Mouse (Mus musculus) embryonic facial prominence, embryonic 15.5 days (tissue): ENCODE results near the gene Pim3. TPM values are rescaled to one million over a fixed set of nuclear protein-coding genes. Genes with fewer than 3 reads are reported as not detected.

Experiments
- ATAC-seq: fragments of 200-750 bp; cut with Nextera tagmentation; 2 replicates; pipeline ENCODE4 v1.8.0; 2017; ENCODE audit warnings: low read depth, moderate TSS enrichment; ENCODE audit not compliant: insufficient number of reproducible peaks, low FRiP score, low TSS enrichment
- H3K27ac ChIP-seq: fragments of 300-500 bp; sonication (generic); replicated peaks from 2 replicates; pipeline ENCODE4 v1.5.1; 2015; ENCODE audit warnings: mild to moderate bottlenecking, inconsistent platforms
- H3K27me3 ChIP-seq: fragments of 300-500 bp; sonication (generic); 2 replicates; pipeline ENCODE4 v1.6.1; 2015; ENCODE audit warnings: inconsistent platforms
- H3K36me3 ChIP-seq: fragments of 300-500 bp; sonication (generic); 2 replicates; pipeline ENCODE4 v1.6.1; 2015; ENCODE audit warnings: mild to moderate bottlenecking, inconsistent platforms
- H3K4me1 ChIP-seq: fragments of 300-500 bp; sonication (generic); 2 replicates; pipeline ENCODE4 v1.6.1; 2015; ENCODE audit warnings: inconsistent platforms
- H3K4me2 ChIP-seq: fragments of 300-500 bp; sonication (generic); replicated peaks from 2 replicates; pipeline ENCODE4 v1.6.1; 2015; ENCODE audit warnings: mild to moderate bottlenecking, inconsistent platforms
- H3K4me3 ChIP-seq: fragments of 300-500 bp; sonication (generic); replicated peaks from 2 replicates; pipeline ENCODE4 v1.5.1; 2015; ENCODE audit warnings: mild to moderate bottlenecking, inconsistent platforms
- H3K9ac ChIP-seq: fragments of 300-500 bp; sonication (generic); 2 replicates; pipeline ENCODE4 v1.6.1; 2015; ENCODE audit warnings: inconsistent platforms
- H3K9me3 ChIP-seq: fragments of 300-500 bp; sonication (generic); replicated peaks from 2 replicates; pipeline ENCODE4 v1.6.1; 2016; ENCODE audit warnings: inconsistent platforms
- WGBS: fragments of 180-500 bp; shearing (Covaris S2); methylation state at CpG from one replicate; pipeline ENCODE4 v1.1.7; 2015; 5-methylcytosine and 5-hydroxymethylcytosine counted together
- polyA plus RNA-seq: library from polyadenylated mRNA; unstranded; fragments of >200 nt; fragmentation: Nextera tagmentation; extraction: Ambion mirVana; gene quantifications from 2 replicates; pipeline ENCODE4 v1.2.1, GENCODE M21; 2015

Gene Pim3
- polyA plus RNA-seq, 1 experiment from 2014 or later = 64.8 TPM

DNA sequence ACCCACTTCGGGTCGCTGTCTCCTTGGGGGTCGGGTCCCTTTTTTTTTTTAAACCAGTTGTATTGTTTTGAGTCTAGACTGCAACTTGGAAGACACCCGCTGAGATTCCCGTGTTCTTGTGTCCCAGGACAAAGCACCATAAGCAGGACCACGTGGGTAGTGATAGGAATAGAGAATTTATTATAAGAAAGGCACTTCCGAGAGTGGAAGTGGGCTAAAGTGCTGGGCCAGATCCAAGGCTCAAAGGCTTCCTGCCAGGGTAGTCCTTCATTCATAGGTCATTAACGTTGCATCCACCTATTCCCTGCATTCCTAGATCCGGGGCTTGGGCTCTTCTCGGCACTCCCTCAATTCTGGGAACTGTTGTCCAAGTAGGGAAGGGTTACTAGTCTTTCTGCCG, 24.0 kb upstream of the Pim3 start:
- H3K36me3 ChIP-seq = no peaks in the 10 kb centered on the region
- WGBS = 3% methylated on average over 11 of the region's 11 CpGs
- H3K4me1 ChIP-seq = peaks cover 24% of the 10 kb centered on the region
- peak overlapping the region; percentile 47 for H3K4me3 ChIP-seq
- no peaks in the 10 kb centered on the region for H3K27me3 ChIP-seq
- no peaks in the 10 kb centered on the region for H3K9me3 ChIP-seq
- H3K4me2 ChIP-seq = peak overlapping the region; percentile 75
- no peak overlapping the region for H3K27ac ChIP-seq
- ATAC-seq = no peak
- H3K9ac ChIP-seq = no peak overlapping the region

DNA sequence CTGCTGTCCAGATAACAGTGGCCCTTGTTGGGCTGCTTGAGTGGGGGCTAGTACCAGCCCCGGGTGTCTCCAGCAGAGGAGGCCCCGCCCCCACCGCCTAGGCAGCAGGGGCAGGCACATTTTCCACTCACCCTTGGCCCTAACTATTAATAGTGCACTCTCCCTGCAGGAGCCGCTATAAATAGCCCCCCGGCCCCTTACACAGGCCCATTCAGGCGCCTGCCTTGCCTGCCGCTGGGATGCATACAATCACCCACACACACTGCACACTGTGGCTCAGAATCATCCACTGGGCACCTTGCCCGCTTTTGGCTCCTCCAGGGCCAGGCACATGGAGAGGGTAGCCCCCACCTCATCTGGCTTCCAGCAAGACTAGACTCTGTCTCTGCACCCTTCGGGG, 22.7 kb upstream of the Pim3 start:
- Histone ChIP-seq H3K9me3 (no peaks in the 10 kb centered on the region), H3K27me3 (no peaks in the 10 kb centered on the region), H3K9ac (no peak overlapping the region), H3K36me3 (no peaks in the 10 kb centered on the region), H3K4me1 (peaks cover 27% of the 10 kb centered on the region), H3K4me3 (no peak overlapping the region), H3K4me2 (0 out of 2 replicates have a peak overlapping the region, but pooled peaks have one; percentile 13), H3K27ac (peak overlapping the region; percentile 77)
- WGBS = 25% methylated on average over 9 of the region's 9 CpGs
- ATAC-seq = peak; percentile 66

DNA sequence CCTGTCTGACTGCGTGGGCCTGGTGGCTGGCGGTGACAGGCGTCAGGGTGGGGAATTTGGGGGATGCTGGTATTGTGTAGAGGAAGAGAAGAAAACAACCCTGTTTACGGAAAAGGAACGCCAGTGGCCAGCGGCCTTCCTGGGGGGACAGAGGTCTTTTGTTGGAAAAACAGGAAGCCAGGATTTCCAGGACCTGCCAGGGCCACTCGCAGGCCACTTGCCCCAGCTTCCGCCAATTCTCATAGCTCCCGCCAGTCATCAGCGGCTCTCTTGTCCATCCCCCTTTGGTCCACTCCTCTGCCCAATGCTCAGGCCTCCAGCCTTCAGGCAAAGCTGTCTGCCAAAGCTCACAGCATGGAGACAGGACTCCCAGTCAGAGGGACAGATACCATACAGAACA, 21.9 kb upstream of the Pim3 start:
- WGBS = 50% methylated on average over 10 of the region's 10 CpGs
- Histone ChIP-seq H3K4me2 (no peak overlapping the region), H3K9ac (no peak overlapping the region), H3K9me3 (no peaks in the 10 kb centered on the region), H3K36me3 (no peaks in the 10 kb centered on the region), H3K4me3 (no peak overlapping the region), H3K27me3 (no peaks in the 10 kb centered on the region), H3K27ac (peak overlapping the region; percentile 77), H3K4me1 (peaks cover 27% of the 10 kb centered on the region)
- ATAC-seq = no peak

DNA sequence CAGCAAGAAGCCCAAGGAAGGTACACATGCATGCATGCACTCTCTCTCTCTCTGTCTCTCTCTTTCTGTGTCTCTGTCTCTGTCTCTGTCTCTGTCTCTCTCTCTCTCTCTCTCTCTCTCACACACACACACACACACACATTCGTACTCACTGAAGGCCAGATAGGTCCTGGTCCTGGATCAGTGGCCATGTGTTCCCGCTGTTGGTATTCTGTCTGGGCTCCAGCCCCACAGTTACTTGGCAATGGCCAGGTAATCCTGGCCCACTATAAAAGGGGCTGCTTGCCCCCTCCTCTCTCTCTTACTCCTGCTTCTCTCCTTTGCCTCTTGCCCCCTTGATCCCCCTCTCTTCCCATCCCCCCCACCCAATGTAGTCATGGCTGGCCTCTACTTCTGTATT, 20.8 kb upstream of the Pim3 start:
- no peak overlapping the region for H3K4me3 ChIP-seq
- H3K9me3 ChIP-seq = no peaks in the 10 kb centered on the region
- no peak for ATAC-seq
- H3K9ac ChIP-seq = no peak overlapping the region
- no peak overlapping the region for H3K27ac ChIP-seq
- H3K4me1 ChIP-seq = peaks cover 27% of the 10 kb centered on the region
- no peaks in the 10 kb centered on the region for H3K36me3 ChIP-seq
- H3K27me3 ChIP-seq = no peaks in the 10 kb centered on the region
- WGBS = 82% methylated on average over 2 of the region's 2 CpGs
- H3K4me2 ChIP-seq = no peak overlapping the region

DNA sequence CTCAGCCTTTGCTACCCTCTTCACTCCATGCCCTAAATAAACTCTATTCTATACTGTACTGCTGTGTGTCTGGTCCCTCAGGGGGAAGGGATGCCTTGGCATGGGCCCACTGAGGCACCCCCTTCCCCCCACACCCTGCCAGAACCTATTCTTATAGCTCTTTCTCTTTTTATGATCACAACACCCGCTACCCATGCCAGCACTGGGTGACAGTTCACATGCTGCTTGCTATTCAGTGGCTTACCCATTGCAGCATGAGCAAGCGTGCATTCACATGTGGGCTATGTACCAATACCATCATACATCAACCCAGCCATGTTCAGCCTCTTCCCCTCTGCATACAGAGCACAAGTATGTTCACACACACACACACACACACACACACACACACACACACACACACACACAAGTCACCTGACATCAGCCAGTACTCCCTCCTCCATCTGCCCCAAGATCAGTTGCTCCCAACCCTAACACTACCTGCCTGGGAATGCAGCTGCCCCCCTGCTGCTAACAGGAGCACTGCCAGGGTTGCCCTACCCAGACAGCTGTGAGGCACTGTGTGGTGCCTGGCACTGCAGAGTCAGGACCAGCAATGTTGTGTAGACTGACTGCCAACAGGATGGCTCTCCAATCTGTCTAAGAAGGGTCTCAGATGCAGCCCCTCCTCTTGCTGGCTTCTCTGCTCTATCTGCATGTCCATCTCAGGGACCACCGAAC, 20.2 kb upstream of the Pim3 start:
- no peaks in the 10 kb centered on the region for H3K27me3 ChIP-seq
- ATAC-seq = no peak
- 87% methylated on average over 3 of the region's 3 CpGs for WGBS
- no peak overlapping the region for H3K4me2 ChIP-seq
- no peak overlapping the region for H3K9ac ChIP-seq
- peaks cover 27% of the 10 kb centered on the region for H3K4me1 ChIP-seq
- H3K27ac ChIP-seq = no peak overlapping the region
- H3K9me3 ChIP-seq = no peaks in the 10 kb centered on the region
- H3K36me3 ChIP-seq = no peaks in the 10 kb centered on the region
- no peak overlapping the region for H3K4me3 ChIP-seq

DNA sequence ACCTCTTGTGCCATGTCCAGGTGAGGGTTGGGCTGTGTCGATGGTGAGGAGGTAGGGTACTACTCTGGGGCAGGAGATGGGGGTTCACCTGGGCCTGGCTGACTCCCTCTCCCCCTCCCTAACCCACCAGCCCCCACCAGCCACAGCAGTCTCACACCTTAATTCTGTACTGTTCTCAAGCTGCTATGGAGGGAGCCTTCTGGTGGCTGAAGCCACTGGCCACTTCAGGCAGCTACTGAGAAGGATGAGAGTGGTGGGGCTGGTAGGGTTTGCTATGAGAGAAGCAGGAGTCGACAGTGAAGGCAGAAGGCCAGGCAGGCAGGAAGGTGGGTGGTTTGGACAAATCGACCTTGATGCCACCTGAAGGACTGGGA, 19.7 kb upstream of the Pim3 start:
- no peak overlapping the region for H3K9ac ChIP-seq
- H3K4me2 ChIP-seq = no peak overlapping the region
- no peak overlapping the region for H3K27ac ChIP-seq
- H3K36me3 ChIP-seq = no peaks in the 10 kb centered on the region
- no peaks in the 10 kb centered on the region for H3K9me3 ChIP-seq
- 67% methylated on average over 3 of the region's 3 CpGs for whole genome bisulfite sequencing
- no peak overlapping the region for H3K4me3 ChIP-seq
- no peaks in the 10 kb centered on the region for H3K27me3 ChIP-seq
- no peak for ATAC-seq
- H3K4me1 ChIP-seq = peaks cover 23% of the 10 kb centered on the region

DNA sequence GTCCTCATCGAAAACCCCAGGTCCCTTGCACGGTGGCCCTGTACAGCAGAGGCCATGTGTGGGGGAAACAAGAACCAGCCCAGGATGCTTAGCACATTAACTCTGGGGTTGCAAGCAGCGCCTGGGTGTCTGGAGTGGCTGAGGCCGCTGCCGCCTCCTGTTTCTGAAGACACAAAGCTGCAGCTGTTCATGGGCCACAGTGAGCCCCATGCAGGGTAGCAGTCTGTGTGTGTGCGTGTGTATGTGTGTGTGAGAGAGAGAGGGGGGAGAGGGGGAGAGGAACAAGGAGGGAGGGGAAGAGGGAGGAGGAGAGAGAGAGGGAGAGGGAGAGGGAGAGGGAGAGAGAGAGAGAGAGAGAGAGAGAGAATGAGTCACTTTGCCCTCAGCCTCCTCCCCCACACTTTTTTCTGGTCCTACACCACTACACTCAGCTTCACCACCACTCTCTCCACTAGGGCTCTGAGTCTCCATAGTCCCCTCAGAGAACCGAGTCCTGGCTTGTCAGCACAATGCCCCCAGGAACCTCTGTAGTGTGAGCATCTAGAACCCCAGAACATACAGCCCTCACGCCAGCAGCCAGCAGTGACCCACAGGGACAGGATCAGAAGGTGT, 18.4 kb upstream of the Pim3 start:
- Histone ChIP-seq H3K9me3 (no peaks in the 10 kb centered on the region), H3K27ac (peak overlapping the region; percentile 31; the same call in 1 of the 2 replicates), H3K9ac (no peak overlapping the region), H3K27me3 (no peaks in the 10 kb centered on the region), H3K4me1 (peaks cover 14% of the 10 kb centered on the region), H3K4me3 (no peak overlapping the region), H3K36me3 (no peaks in the 10 kb centered on the region), H3K4me2 (no peak overlapping the region)
- 25% methylated on average over 8 of the region's 8 CpGs for WGBS
- ATAC-seq = peak; percentile 58; the same call in 1 of the 2 replicates

DNA sequence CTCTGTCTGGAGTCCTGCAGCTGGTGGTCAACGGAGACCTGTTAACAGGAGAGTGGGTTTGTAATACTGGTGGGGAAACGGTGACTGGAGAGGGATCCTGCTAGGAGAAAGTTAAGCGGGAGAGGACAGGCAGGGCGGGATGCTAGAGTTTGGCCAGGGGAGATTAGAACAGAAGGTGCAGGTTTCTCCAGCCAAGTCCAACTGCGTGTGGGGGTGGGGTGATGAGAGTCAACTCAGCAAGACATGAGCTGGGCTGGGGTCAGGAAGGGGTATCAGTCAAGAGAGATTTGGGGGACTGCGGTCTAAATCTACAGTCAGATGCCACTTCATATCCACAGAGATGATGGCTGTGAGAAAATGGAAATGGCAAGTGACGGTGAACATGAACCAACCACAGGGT, 17.0 kb upstream of the Pim3 start:
- Histone ChIP-seq H3K4me3 (no peak overlapping the region), H3K27ac (no peak overlapping the region), H3K9ac (no peak overlapping the region), H3K9me3 (no peaks in the 10 kb centered on the region), H3K27me3 (no peaks in the 10 kb centered on the region), H3K4me2 (no peak overlapping the region), H3K36me3 (no peaks in the 10 kb centered on the region), H3K4me1 (peaks cover 5% of the 10 kb centered on the region)
- WGBS = 93% methylated on average over 7 of the region's 7 CpGs
- no peak for ATAC-seq

DNA sequence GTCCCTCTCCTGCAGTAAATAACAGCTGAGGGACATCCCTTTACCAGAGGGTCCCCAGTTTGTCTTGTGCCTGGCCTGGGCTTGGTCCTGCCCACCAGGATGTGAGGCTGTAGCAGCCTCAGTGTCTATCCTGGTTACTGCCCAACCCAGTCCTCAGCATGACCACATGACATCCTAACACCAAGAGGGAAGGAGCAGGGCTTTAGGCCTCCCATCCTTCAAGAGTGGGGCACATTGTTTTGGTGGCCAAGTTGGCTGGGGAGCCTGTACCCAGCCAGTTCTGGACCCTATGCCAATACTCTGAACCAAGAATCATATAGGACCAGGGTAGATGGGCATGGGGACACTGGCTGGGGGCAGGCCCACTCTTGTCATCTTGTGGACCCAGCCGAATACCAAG, 13.3 kb upstream of the Pim3 start:
- Histone ChIP-seq H3K4me1 (peaks cover 29% of the 10 kb centered on the region), H3K36me3 (no peaks in the 10 kb centered on the region), H3K4me3 (no peak overlapping the region), H3K4me2 (no peak overlapping the region), H3K9ac (no peak overlapping the region), H3K9me3 (no peaks in the 10 kb centered on the region), H3K27me3 (no peaks in the 10 kb centered on the region), H3K27ac (no peak overlapping the region)
- 97% methylated on average over 1 of the region's 1 CpGs for WGBS
- no peak for ATAC-seq

DNA sequence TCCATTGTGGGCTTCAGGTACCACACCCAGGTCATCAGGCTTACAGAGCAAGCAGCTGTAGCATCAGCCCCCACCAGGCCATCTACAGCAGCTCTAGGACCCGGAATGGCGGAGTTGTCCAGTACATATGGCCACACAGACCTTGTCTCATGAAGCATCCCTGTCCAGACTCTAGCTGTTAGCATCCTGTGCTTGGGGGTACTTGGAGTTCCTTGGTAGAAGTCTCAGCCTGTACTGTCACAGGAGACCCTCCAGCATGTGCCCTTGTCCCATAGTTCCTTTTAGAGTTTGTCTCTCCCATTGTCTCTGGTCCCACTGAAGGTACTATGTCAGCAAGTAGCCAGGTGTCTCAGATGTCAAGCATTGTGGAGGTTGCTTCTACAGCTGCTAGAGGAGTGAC, 12.4 kb upstream of the Pim3 start:
- H3K4me2 ChIP-seq = no peak overlapping the region
- WGBS = 86% methylated on average over 2 of the region's 2 CpGs
- H3K4me1 ChIP-seq = peaks cover 36% of the 10 kb centered on the region
- H3K9me3 ChIP-seq = no peaks in the 10 kb centered on the region
- ATAC-seq = no peak
- H3K4me3 ChIP-seq = no peak overlapping the region
- H3K36me3 ChIP-seq = no peaks in the 10 kb centered on the region
- no peak overlapping the region; the same call in 1 of the 2 replicates for H3K27ac ChIP-seq
- H3K27me3 ChIP-seq = no peaks in the 10 kb centered on the region
- H3K9ac ChIP-seq = no peak overlapping the region

DNA sequence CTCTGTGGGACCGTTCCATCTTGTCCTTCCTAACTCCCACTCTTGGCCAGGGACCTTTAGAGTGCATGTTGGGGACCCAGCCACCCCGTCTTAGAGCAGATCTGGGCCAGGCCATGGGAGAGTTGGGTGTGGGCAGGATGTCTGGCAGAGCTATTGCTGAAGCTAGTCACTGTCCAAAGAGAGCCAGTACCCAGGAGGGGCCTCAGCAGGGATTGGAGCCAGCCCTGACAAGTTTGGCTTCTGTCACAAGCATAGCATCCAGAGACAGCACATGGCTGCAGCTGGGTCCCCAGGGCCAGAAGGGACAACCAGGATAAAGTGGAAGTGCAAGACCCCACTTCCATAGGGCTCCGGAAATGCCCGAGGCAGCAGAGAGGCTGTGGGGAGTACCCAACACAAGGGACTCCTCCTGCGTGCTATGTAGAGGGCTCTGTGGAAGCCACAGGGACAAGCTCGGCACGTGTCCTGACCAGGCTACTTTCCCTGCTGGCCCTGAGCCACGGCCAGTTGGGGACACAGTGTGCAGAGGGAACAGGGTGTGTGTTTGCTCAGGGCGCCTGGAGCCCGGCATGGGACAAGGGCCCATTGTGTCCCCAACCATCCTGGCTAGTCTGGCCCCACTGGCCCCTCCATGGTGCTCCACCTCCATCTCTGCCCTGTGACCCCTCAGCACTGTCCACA, 11.7 kb upstream of the Pim3 start:
- no peak overlapping the region for H3K4me3 ChIP-seq
- peaks cover 43% of the 10 kb centered on the region for H3K4me1 ChIP-seq
- ATAC-seq = peak; percentile 37; the same call in 1 of the 2 replicates
- WGBS = 32% methylated on average over 10 of the region's 10 CpGs
- H3K4me2 ChIP-seq = no peak overlapping the region
- no peaks in the 10 kb centered on the region for H3K36me3 ChIP-seq
- no peak overlapping the region; the same call in 1 of the 2 replicates for H3K27ac ChIP-seq
- H3K9ac ChIP-seq = no peak overlapping the region
- no peaks in the 10 kb centered on the region for H3K9me3 ChIP-seq
- H3K27me3 ChIP-seq = no peaks in the 10 kb centered on the region
